Mouse (Mus musculus): ENCODE data around the gene Gpr141. TPM values are rescaled to one million over a fixed set of nuclear protein-coding genes. Genes with fewer than 3 reads are reported as not detected.

The Gpr141 gene
- total and polyA plus RNA-seq, 3 experiments = not detected

- H3K27ac ChIP-seq (ENCODE audit: control insufficient read depth, low read depth, low read length) = no peak overlapping the region
- no peak overlapping the region for H3K9ac ChIP-seq (ENCODE audit: control insufficient read depth, low read depth, low read length, poor library complexity, severe bottlenecking)
- no peaks in the 10 kb centered on the region for H3K9me3 ChIP-seq (replicated peaks; ENCODE audit: insufficient read depth, low read length)
- no peak overlapping the region for H3K4me3 ChIP-seq (ENCODE audit: control insufficient read depth in 1 of 2, insufficient read depth in 1 of 2, low read depth in 2 of 2, low read length in 2 of 2)
- H3K27me3 ChIP-seq (ENCODE audit: control insufficient read depth in 1 of 2, insufficient read depth in 2 of 2, low read length in 2 of 2) = no peaks in the 10 kb centered on the region
- no peaks in the 10 kb centered on the region for H3K79me2 ChIP-seq (ENCODE audit: control insufficient read depth, insufficient read depth, low read length, poor library complexity)
- no peaks in the 10 kb centered on the region for H3K36me3 ChIP-seq (ENCODE audit: control insufficient read depth in 1 of 2, insufficient read depth in 2 of 2, low read length in 2 of 2)
- no peak for DNase-seq (ENCODE audit: low read depth, low spot score)
- TF ChIP-seq RAD21 (IDR thresholded peaks at IDR 0.05; ENCODE audit: low read depth, low read length) (no peak), NRF1 (IDR thresholded peaks at IDR 0.05; ENCODE audit: insufficient read depth, low read depth, low read length, poor library complexity, severe bottlenecking) (no peak), GATA1 (IDR thresholded peaks at IDR 0.05; ENCODE audit: low read depth, low read length) (no peak), TAL1 (IDR thresholded peaks at IDR 0.05; ENCODE audit: low read length) (no peak), MXI1 (IDR thresholded peaks at IDR 0.05; ENCODE audit: low read depth, low read length) (no peak), BHLHE40 (IDR thresholded peaks at IDR 0.05; ENCODE audit: borderline replicate concordance, low read depth, low read length) (no peak), E2F4 (IDR thresholded peaks at IDR 0.05; ENCODE audit: borderline replicate concordance, low read depth, low read length) (no peak)
- no peaks in the 10 kb centered on the region for H3K4me1 ChIP-seq (ENCODE audit: control insufficient read depth in 1 of 2, insufficient read depth in 2 of 2, low read length in 2 of 2)
Measured at GRCm38 (mm10) chr13:19840206-19840605, 16.1 kb upstream of the Gpr141 start.

GRCm38 (mm10) chr13:19830560-19830959 is 6.5 kb upstream of the Gpr141 start:
- DNase-seq (ENCODE audit: low read depth, low spot score) = no peak
- Histone ChIP-seq H3K9ac (ENCODE audit: control insufficient read depth, low read depth, low read length, poor library complexity, severe bottlenecking) (no peak overlapping the region), H3K4me3 (ENCODE audit: control insufficient read depth in 1 of 2, insufficient read depth in 1 of 2, low read depth in 2 of 2, low read length in 2 of 2) (no peak overlapping the region), H3K9me3 (replicated peaks; ENCODE audit: insufficient read depth, low read length) (no peaks in the 10 kb centered on the region), H3K27me3 (ENCODE audit: control insufficient read depth in 1 of 2, insufficient read depth in 2 of 2, low read length in 2 of 2) (no peaks in the 10 kb centered on the region), H3K36me3 (ENCODE audit: control insufficient read depth in 1 of 2, insufficient read depth in 2 of 2, low read length in 2 of 2) (no peaks in the 10 kb centered on the region), H3K79me2 (ENCODE audit: control insufficient read depth, insufficient read depth, low read length, poor library complexity) (no peaks in the 10 kb centered on the region), H3K4me1 (ENCODE audit: control insufficient read depth in 1 of 2, insufficient read depth in 2 of 2, low read length in 2 of 2) (no peaks in the 10 kb centered on the region), H3K27ac (ENCODE audit: control insufficient read depth, low read depth, low read length) (no peak overlapping the region)
- TF ChIP-seq MEF2A (IDR thresholded peaks at IDR 0.05; ENCODE audit: extremely low read depth, insufficient replicate concordance, low read depth, low read length, poor library complexity, severe bottlenecking) (no peak), NELFE (IDR thresholded peaks at IDR 0.05; ENCODE audit: low read depth, low read length) (no peak), USF1 (IDR thresholded peaks at IDR 0.05; ENCODE audit: low read depth, low read length) (no peak), TCF12 (IDR thresholded peaks at IDR 0.05; ENCODE audit: low read depth, low read length) (no peak), ETS1 (IDR thresholded peaks at IDR 0.05; ENCODE audit: low read depth, low read length) (no peak)

GRCm38 (mm10) chr13:19828095-19828494 is 4.0 kb upstream of the Gpr141 start:
- no peak overlapping the region for H3K9ac ChIP-seq (ENCODE audit: control insufficient read depth, low read depth, low read length, poor library complexity, severe bottlenecking)
- no peaks in the 10 kb centered on the region for H3K36me3 ChIP-seq (ENCODE audit: control insufficient read depth in 1 of 2, insufficient read depth in 2 of 2, low read length in 2 of 2)
- no peaks in the 10 kb centered on the region for H3K79me2 ChIP-seq (ENCODE audit: control insufficient read depth, insufficient read depth, low read length, poor library complexity)
- no peaks in the 10 kb centered on the region for H3K4me1 ChIP-seq (ENCODE audit: control insufficient read depth in 1 of 2, insufficient read depth in 2 of 2, low read length in 2 of 2)
- no peak for DNase-seq (ENCODE audit: low read depth, low spot score)
- H3K27ac ChIP-seq (ENCODE audit: control insufficient read depth, low read depth, low read length) = no peak overlapping the region
- no peak overlapping the region for H3K4me3 ChIP-seq (ENCODE audit: control insufficient read depth in 1 of 2, insufficient read depth in 1 of 2, low read depth in 2 of 2, low read length in 2 of 2)
- no peaks in the 10 kb centered on the region for H3K9me3 ChIP-seq (replicated peaks; ENCODE audit: insufficient read depth, low read length)
- TF ChIP-seq USF2 (IDR thresholded peaks at IDR 0.05; ENCODE audit: borderline replicate concordance in 1 of 2, insufficient read depth in 1 of 2, low read depth in 1 of 2, low read length in 2 of 2) = no peak
- TF ChIP-seq MAFK (IDR thresholded peaks at IDR 0.05; ENCODE audit: borderline replicate concordance, low read depth, low read length) = no peak
- TF ChIP-seq BHLHE40 (IDR thresholded peaks at IDR 0.05; ENCODE audit: borderline replicate concordance, low read depth, low read length) = no peak
- TF ChIP-seq RCOR1 (IDR thresholded peaks at IDR 0.05; ENCODE audit: low read depth, low read length) = no peak
- TF ChIP-seq MAZ (IDR thresholded peaks at IDR 0.05; ENCODE audit: low read depth, low read length) = no peak
- no peak for TF ChIP-seq ELF1 (IDR thresholded peaks at IDR 0.05; ENCODE audit: low read depth, low read length)
- no peak for TF ChIP-seq MAX (IDR thresholded peaks at IDR 0.05; ENCODE audit: low read length)
- no peak for TF ChIP-seq SMC3 (IDR thresholded peaks at IDR 0.05; ENCODE audit: low read depth, low read length)
- H3K27me3 ChIP-seq (ENCODE audit: control insufficient read depth in 1 of 2, insufficient read depth in 2 of 2, low read length in 2 of 2) = no peaks in the 10 kb centered on the region

Data from MEL (cell line).